Mouse (Mus musculus) G1E (cell line): ENCODE measurements around the gene Slc31a1. TPM values are rescaled to one million over a fixed set of nuclear protein-coding genes. Genes with fewer than 3 reads are reported as not detected.

Experiments
- ATAC-seq: 2 replicates; pipeline ENCODE4 v1.8.0; 2016; ENCODE audit warnings: mild to moderate bottlenecking; ENCODE audit not compliant: insufficient number of reproducible peaks, poor library complexity, low FRiP score, severe bottlenecking; ENCODE audit errors: extremely low read depth
- DNase-seq: peaks from one replicate; pipeline ENCODE4 v3.0.0; 2012; ENCODE audit warnings: low spot score
- H3K27me3 ChIP-seq: 2 replicates; pipeline ENCODE4 v1.6.1; 2012; ENCODE audit warnings: mild to moderate bottlenecking, low read length, inconsistent platforms; ENCODE audit not compliant: insufficient read depth
- H3K36me3 ChIP-seq: replicated peaks from 2 replicates; pipeline ENCODE3; 2012; ENCODE audit warnings: mild to moderate bottlenecking, inconsistent platforms
- H3K4me1 ChIP-seq: 2 replicates; pipeline ENCODE4 v1.6.1; 2012; ENCODE audit warnings: low read depth, low read length, inconsistent platforms, mixed read lengths; ENCODE audit not compliant: insufficient read depth
- H3K4me3 ChIP-seq: 2 replicates; pipeline ENCODE4 v1.5.1; 2012; ENCODE audit warnings: low read depth, mild to moderate bottlenecking, inconsistent platforms, low read length, moderate library complexity, mixed read lengths
- H3K9me3 ChIP-seq: replicated peaks from 2 replicates; pipeline ENCODE4 v1.6.1; 2012; ENCODE audit warnings: inconsistent platforms
- CTCF ChIP-seq: IDR thresholded peaks from 2 replicates; pipeline ENCODE4 v1.5.1; 2012; ENCODE audit warnings: low read depth, low read length, inconsistent platforms, mixed read lengths
- GATA1 ChIP-seq: IDR thresholded peaks from 2 replicates; pipeline ENCODE4 v1.6.1; 2012; ENCODE audit warnings: borderline replicate concordance, low read length, inconsistent platforms, mixed read lengths
- GATA2 ChIP-seq: IDR thresholded peaks from 2 replicates; pipeline ENCODE4 v1.6.1; 2012; ENCODE audit warnings: low read depth, low read length, inconsistent platforms, borderline replicate concordance
- POLR2AphosphoS5 ChIP-seq: IDR thresholded peaks from 2 replicates; pipeline ENCODE4 v1.6.1; 2012; ENCODE audit warnings: low read depth, low read length, inconsistent platforms; ENCODE audit not compliant: insufficient replicate concordance
- TAL1 ChIP-seq: conservative IDR thresholded peaks from 2 replicates; pipeline ENCODE4 v1.6.1; 2012; ENCODE audit warnings: low read depth, low read length, inconsistent platforms, mixed read lengths
- polyA plus RNA-seq: library from polyadenylated mRNA; stranded (reverse); fragments of >175 nt; gene quantifications from 2 replicates; pipeline ENCODE4 v1.2.3, GENCODE M21; 2012
- total RNA-seq, 2 experiments: library from RNA; stranded (forward) in 1 of 2; stranded (reverse) in 1 of 2; fragments of 200-1000 nt in 1 of 2; fragments of >200 nt in 1 of 2; fragmentation: Nextera tagmentation in 1 of 2; gene quantifications; 2 replicates each; pipeline ENCODE4 v1.2.3; 2014 to 2017

Slc31a1 gene
- total and polyA plus RNA-seq, 3 experiments = 3.4 to 47.5 (median 30.4) TPM

DNA sequence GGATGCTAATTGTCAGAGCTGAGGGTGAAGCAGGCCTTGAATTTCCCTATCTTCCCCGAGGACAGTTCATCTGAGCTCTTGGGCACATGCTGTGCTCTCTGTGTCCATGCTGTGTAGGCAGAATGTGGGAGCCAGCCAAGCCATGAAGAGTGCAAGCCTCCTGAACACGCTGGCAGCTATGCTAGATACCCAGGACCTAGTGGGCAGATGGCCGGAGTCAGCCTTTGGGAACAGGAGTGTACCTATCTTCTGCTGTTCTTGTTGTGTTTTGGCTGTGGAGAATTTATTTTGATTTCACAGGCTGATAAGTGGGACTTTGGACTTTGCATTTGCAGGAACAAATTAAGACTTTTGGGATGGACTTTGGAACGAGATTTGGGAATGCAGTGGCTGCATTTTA lies 80.0 kb downstream of the Slc31a1 start:
- Histone ChIP-seq H3K9me3 (no peaks in the 10 kb centered on the region), H3K4me3 (no peak overlapping the region), H3K4me1 (no peaks in the 10 kb centered on the region), H3K27me3 (0 out of 2 replicates have a peak, but pooled peaks cover 2% of the 10 kb centered on the region), H3K36me3 (no peaks in the 10 kb centered on the region)
- no peak for DNase-seq
- no peak for TF ChIP-seq TAL1
- TF ChIP-seq GATA1 = no peak
- no peak for TF ChIP-seq POLR2AphosphoS5
- no peak for TF ChIP-seq CTCF
- TF ChIP-seq GATA2 = no peak
- ATAC-seq = no peak

DNA sequence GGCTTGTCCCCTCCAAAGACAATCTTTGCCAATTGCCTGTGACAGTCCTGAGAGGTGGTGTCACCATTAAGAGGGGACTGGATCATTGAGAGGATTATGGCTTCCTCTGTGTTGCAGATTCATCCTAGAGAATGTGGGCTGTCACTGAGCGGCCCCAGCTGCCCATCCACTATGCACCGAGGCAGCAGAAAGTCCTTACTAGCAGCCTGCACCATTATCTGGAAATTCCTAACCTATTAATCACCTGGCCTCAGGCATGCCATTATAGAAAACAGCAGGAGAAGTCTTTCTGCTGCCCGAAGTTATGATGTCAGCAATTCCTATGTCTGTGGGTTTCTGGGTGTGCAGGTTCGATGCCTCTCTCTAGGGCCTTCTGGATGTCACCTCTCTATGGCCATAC lies 80.5 kb downstream of the Slc31a1 start:
- ATAC-seq (no peak), DNase-seq (no peak)
- Histone ChIP-seq H3K36me3 (no peaks in the 10 kb centered on the region), H3K4me3 (no peak overlapping the region), H3K4me1 (no peaks in the 10 kb centered on the region), H3K9me3 (no peaks in the 10 kb centered on the region), H3K27me3 (0 out of 2 replicates have a peak, but pooled peaks cover 2% of the 10 kb centered on the region)
- TF ChIP-seq CTCF = no peak
- no peak for TF ChIP-seq POLR2AphosphoS5
- TF ChIP-seq GATA2 = no peak
- no peak for TF ChIP-seq TAL1
- TF ChIP-seq GATA1 = no peak

Other genes with a start within 250 kb of the Slc31a1 start
- not detected in 2 replicates for gene Mup21, start 209.9 kb upstream of the Slc31a1 start, total RNA-seq (2014; fragmentation: Nextera tagmentation)
- not detected in 2 replicates for gene Mup21, start 209.9 kb upstream of the Slc31a1 start, total RNA-seq (2017)
- gene Mup21, start 209.9 kb upstream of the Slc31a1 start, polyA plus RNA-seq = not detected in 2 replicates
- gene Zfp37, start 129.7 kb upstream of the Slc31a1 start, total RNA-seq (2014; fragmentation: Nextera tagmentation) = not detected in 2 replicates
- 0.71 TPM in 1 of 2 replicates, not detected in the other for gene Zfp37, start 129.7 kb upstream of the Slc31a1 start, total RNA-seq (2017)
- gene Zfp37, start 129.7 kb upstream of the Slc31a1 start, polyA plus RNA-seq = not detected in 2 replicates
- 4.4 and 6.4 TPM in 2 replicates for gene Slc31a2, start 98.2 kb upstream of the Slc31a1 start, total RNA-seq (2014; fragmentation: Nextera tagmentation)
- gene Slc31a2, start 98.2 kb upstream of the Slc31a1 start, total RNA-seq (2017) = 5.7 and 6.4 TPM in 2 replicates
- 0.13 and 0.22 TPM in 2 replicates for gene Slc31a2, start 98.2 kb upstream of the Slc31a1 start, polyA plus RNA-seq
- 54.2 and 60.9 TPM in 2 replicates for gene Fkbp15, start 179 bp upstream of the Slc31a1 start, total RNA-seq (2014; fragmentation: Nextera tagmentation)
- gene Fkbp15, start 179 bp upstream of the Slc31a1 start, total RNA-seq (2017) = 60.0 and 60.3 TPM in 2 replicates
- gene Fkbp15, start 179 bp upstream of the Slc31a1 start, polyA plus RNA-seq = 14.5 and 16.7 TPM in 2 replicates
- 120 and 128 TPM in 2 replicates for gene Cdc26, start 47.9 kb downstream of the Slc31a1 start, total RNA-seq (2014; fragmentation: Nextera tagmentation)
- gene Cdc26, start 47.9 kb downstream of the Slc31a1 start, total RNA-seq (2017) = 120 and 148 TPM in 2 replicates
- 9.6 and 44.1 TPM in 2 replicates for gene Cdc26, start 47.9 kb downstream of the Slc31a1 start, polyA plus RNA-seq
- 23.0 and 26.8 TPM in 2 replicates for gene Prpf4, start 48.1 kb downstream of the Slc31a1 start, total RNA-seq (2014; fragmentation: Nextera tagmentation)
- gene Prpf4, start 48.1 kb downstream of the Slc31a1 start, total RNA-seq (2017) = 21.5 and 23.1 TPM in 2 replicates
- gene Prpf4, start 48.1 kb downstream of the Slc31a1 start, polyA plus RNA-seq = 2.5 and 4.1 TPM in 2 replicates
- not detected in 2 replicates for gene Rnf183, start 74.5 kb downstream of the Slc31a1 start, total RNA-seq (2014; fragmentation: Nextera tagmentation)
- gene Rnf183, start 74.5 kb downstream of the Slc31a1 start, total RNA-seq (2017) = not detected in 2 replicates
- 0.13 TPM in 1 of 2 replicates, not detected in the other for gene Rnf183, start 74.5 kb downstream of the Slc31a1 start, polyA plus RNA-seq
- gene Wdr31, start 110.2 kb downstream of the Slc31a1 start, total RNA-seq (2014; fragmentation: Nextera tagmentation) = 1.7 and 1.8 TPM in 2 replicates
- 0.70 and 2.0 TPM in 2 replicates for gene Wdr31, start 110.2 kb downstream of the Slc31a1 start, total RNA-seq (2017)
- 0.52 and 0.58 TPM in 2 replicates for gene Wdr31, start 110.2 kb downstream of the Slc31a1 start, polyA plus RNA-seq
- gene Bspry, start 119.3 kb downstream of the Slc31a1 start, total RNA-seq (2014; fragmentation: Nextera tagmentation) = 0.53 TPM in 1 of 2 replicates, not detected in the other
- 0.06 and 0.11 TPM in 2 replicates for gene Bspry, start 119.3 kb downstream of the Slc31a1 start, total RNA-seq (2017)
- gene Bspry, start 119.3 kb downstream of the Slc31a1 start, polyA plus RNA-seq = 0.09 TPM in 1 of 2 replicates, not detected in the other
- gene Hdhd3, start 142.7 kb downstream of the Slc31a1 start, total RNA-seq (2014; fragmentation: Nextera tagmentation) = 1.8 and 2.3 TPM in 2 replicates
- 1.3 and 1.7 TPM in 2 replicates for gene Hdhd3, start 142.7 kb downstream of the Slc31a1 start, total RNA-seq (2017)
- gene Hdhd3, start 142.7 kb downstream of the Slc31a1 start, polyA plus RNA-seq = 1.7 and 3.0 TPM in 2 replicates
- 81.6 and 123 TPM in 2 replicates for gene Alad, start 159.2 kb downstream of the Slc31a1 start, total RNA-seq (2014; fragmentation: Nextera tagmentation)
- gene Alad, start 159.2 kb downstream of the Slc31a1 start, total RNA-seq (2017) = 49.4 and 53.1 TPM in 2 replicates
- gene Alad, start 159.2 kb downstream of the Slc31a1 start, polyA plus RNA-seq = 196 and 200 TPM in 2 replicates
- gene Pole3, start 164.3 kb downstream of the Slc31a1 start, total RNA-seq (2014; fragmentation: Nextera tagmentation) = 32.5 and 36.3 TPM in 2 replicates
- gene Pole3, start 164.3 kb downstream of the Slc31a1 start, total RNA-seq (2017) = 71.7 and 73.9 TPM in 2 replicates
- 37.2 and 40.9 TPM in 2 replicates for gene Pole3, start 164.3 kb downstream of the Slc31a1 start, polyA plus RNA-seq
- 0.53 TPM in 1 of 2 replicates, not detected in the other for gene 4933430I17Rik, start 164.6 kb downstream of the Slc31a1 start, total RNA-seq (2014; fragmentation: Nextera tagmentation)
- gene 4933430I17Rik, start 164.6 kb downstream of the Slc31a1 start, total RNA-seq (2017) = 0.27 and 0.29 TPM in 2 replicates
- 0.05 TPM in 1 of 2 replicates, not detected in the other for gene 4933430I17Rik, start 164.6 kb downstream of the Slc31a1 start, polyA plus RNA-seq
- not detected in 2 replicates for gene Rgs3, start 199.1 kb downstream of the Slc31a1 start, total RNA-seq (2014; fragmentation: Nextera tagmentation)
- 0.16 and 0.23 TPM in 2 replicates for gene Rgs3, start 199.1 kb downstream of the Slc31a1 start, total RNA-seq (2017)
- not detected in 2 replicates for gene Rgs3, start 199.1 kb downstream of the Slc31a1 start, polyA plus RNA-seq